Mouse (Mus musculus) midbrain, embryonic 16.5 days (tissue): ENCODE measurements around the gene Hoga1. TPM values are rescaled to one million over a fixed set of nuclear protein-coding genes. Genes with fewer than 3 reads are reported as not detected.

Source experiments
- ATAC-seq: fragments of 200-750 bp; cut with Nextera tagmentation; 2 replicates; pipeline ENCODE4 v1.8.0; 2017; ENCODE audit warnings: moderate TSS enrichment
- H3K27ac ChIP-seq: fragments of 300-500 bp; sonication (generic); 2 replicates; pipeline ENCODE4 v1.5.1; 2014; ENCODE audit warnings: mild to moderate bottlenecking, low read length, mixed read lengths
- H3K27me3 ChIP-seq: fragments of 300-500 bp; sonication (generic); 2 replicates; pipeline ENCODE4 v1.6.1; 2014; ENCODE audit warnings: low read depth, low read length, mixed read lengths; ENCODE audit not compliant: control insufficient read depth, insufficient read depth
- H3K36me3 ChIP-seq: fragments of 300-500 bp; sonication (generic); 2 replicates; pipeline ENCODE4 v1.6.1; 2014; ENCODE audit warnings: mild to moderate bottlenecking, low read length, moderate library complexity, mixed read lengths; ENCODE audit not compliant: control insufficient read depth, insufficient read depth
- H3K4me1 ChIP-seq: fragments of 300-500 bp; sonication (generic); 2 replicates; pipeline ENCODE4 v1.6.1; 2014; ENCODE audit warnings: mild to moderate bottlenecking, low read length, mixed read lengths; ENCODE audit not compliant: control insufficient read depth, insufficient read depth
- H3K4me2 ChIP-seq: fragments of 300-500 bp; sonication (generic); 2 replicates; pipeline ENCODE4 v1.6.1; 2014; ENCODE audit warnings: mild to moderate bottlenecking, low read length, mixed read lengths
- H3K4me3 ChIP-seq: fragments of 300-500 bp; sonication (generic); 2 replicates; pipeline ENCODE4 v1.5.1; 2014; ENCODE audit warnings: low read depth, mild to moderate bottlenecking, low read length, moderate library complexity, mixed read lengths
- H3K9ac ChIP-seq: fragments of 300-500 bp; sonication (generic); 2 replicates; pipeline ENCODE4 v1.6.1; 2014; ENCODE audit warnings: low read depth, low read length, mixed read lengths
- H3K9me3 ChIP-seq: fragments of 300-500 bp; sonication (generic); replicated peaks from 2 replicates; pipeline ENCODE4 v1.6.1; 2014; ENCODE audit warnings: mild to moderate bottlenecking, low read length, mixed read lengths; ENCODE audit not compliant: control insufficient read depth, poor library complexity, severe bottlenecking
- WGBS: fragments of 180-500 bp; shearing (Covaris S2); extraction: QIAGEN DNeasy Blood & Tissue Kit; methylation state at CpG from one replicate; pipeline ENCODE4 v1.1.7; 2014; 5-methylcytosine and 5-hydroxymethylcytosine counted together
- polyA plus RNA-seq: library from polyadenylated mRNA; unstranded; fragments of >200 nt; fragmentation: Nextera tagmentation; extraction: Ambion mirVana; gene quantifications from 2 replicates; pipeline ENCODE4 v1.2.1, GENCODE M21; 2015

The Hoga1 gene
- polyA plus RNA-seq, 1 experiment from 2014 or later: 1.6 TPM

DNA sequence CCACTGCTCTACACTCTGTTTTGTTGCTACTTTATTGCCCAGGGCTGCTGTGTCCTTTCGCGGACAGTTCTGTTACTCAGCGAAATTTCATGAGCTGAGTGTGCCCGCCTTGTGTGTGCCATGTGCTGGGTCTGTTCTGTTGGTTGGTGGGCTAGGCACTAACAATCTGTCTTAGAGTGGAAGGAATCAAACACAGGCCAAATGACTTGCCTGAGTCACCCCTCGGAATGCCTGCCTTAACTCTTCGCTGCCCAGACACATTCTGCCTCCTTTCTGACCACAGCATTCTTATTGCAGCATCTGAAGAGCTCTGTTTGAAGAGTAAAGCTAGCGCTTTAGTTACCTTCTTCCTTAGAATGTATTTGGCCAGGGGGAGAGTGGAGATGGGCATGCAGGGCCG, 38.8 kb upstream of the Hoga1 start:
- Histone ChIP-seq H3K27ac (no peak overlapping the region), H3K9me3 (no peaks in the 10 kb centered on the region), H3K9ac (no peak overlapping the region), H3K27me3 (no peaks in the 10 kb centered on the region), H3K4me1 (no peaks in the 10 kb centered on the region), H3K4me3 (no peak overlapping the region), H3K36me3 (no peaks in the 10 kb centered on the region), H3K4me2 (no peak overlapping the region)
- WGBS: 73% methylated on average over 8 of the region's 8 CpGs
- no peak for ATAC-seq

DNA sequence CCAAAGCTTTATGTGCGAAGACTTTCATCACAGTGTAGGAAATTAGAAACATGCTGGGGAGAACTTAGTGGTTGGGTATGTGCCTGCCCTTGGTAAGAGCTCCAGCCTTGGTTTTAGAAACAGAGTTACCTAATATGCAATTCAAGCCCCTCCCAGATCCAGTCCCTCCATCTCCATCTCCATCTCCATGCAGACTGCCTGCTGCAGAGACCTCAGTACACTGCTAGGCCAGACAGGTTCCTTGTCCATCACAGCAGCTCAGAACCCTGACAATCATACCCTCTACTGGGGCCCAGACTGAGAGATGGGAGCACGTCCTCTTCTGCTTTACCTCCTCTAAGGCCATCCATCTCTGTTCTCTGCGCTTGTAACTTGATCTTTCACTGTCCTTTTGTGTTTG, 36.8 kb upstream of the Hoga1 start:
- Histone ChIP-seq H3K9me3 (no peaks in the 10 kb centered on the region), H3K9ac (no peak overlapping the region), H3K4me2 (no peak overlapping the region), H3K27me3 (no peaks in the 10 kb centered on the region), H3K4me1 (no peaks in the 10 kb centered on the region), H3K4me3 (no peak overlapping the region), H3K36me3 (no peaks in the 10 kb centered on the region), H3K27ac (no peak overlapping the region)
- no peak for ATAC-seq
- WGBS: 65% methylated on average over 3 of the region's 3 CpGs

DNA sequence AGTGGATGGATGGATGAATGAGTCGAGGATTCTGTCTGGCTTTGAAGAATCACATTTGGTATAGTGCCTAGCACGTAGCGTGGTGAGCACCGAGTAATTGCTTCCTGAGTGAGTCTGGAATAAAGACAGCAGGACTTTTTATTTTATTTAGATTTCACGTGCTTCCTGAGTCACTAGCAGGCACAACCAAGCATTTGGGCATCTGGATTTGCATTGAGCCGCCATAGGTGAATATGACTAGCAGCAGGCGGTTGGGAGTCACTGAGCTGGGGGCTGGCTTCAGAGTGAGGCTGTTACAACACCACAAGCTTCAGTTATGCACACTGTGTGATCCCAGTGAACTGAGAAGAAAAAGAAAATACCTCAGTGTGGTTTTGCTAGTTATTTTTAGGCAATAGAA, 36.3 kb upstream of the Hoga1 start:
- H3K36me3 ChIP-seq: no peaks in the 10 kb centered on the region
- no peaks in the 10 kb centered on the region for H3K4me1 ChIP-seq
- no peak overlapping the region for H3K4me2 ChIP-seq
- H3K9me3 ChIP-seq: no peaks in the 10 kb centered on the region
- WGBS: 69% methylated on average over 7 of the region's 7 CpGs
- no peak overlapping the region for H3K4me3 ChIP-seq
- no peak overlapping the region for H3K27ac ChIP-seq
- no peak for ATAC-seq
- H3K9ac ChIP-seq: no peak overlapping the region
- H3K27me3 ChIP-seq: no peaks in the 10 kb centered on the region

GRCm38 (mm10) chr19:42010436-42010835, 35.0 kb upstream of the Hoga1 start:
- Histone ChIP-seq H3K4me2 (no peak overlapping the region), H3K27ac (no peak overlapping the region), H3K36me3 (no peaks in the 10 kb centered on the region), H3K4me1 (no peaks in the 10 kb centered on the region), H3K27me3 (no peaks in the 10 kb centered on the region), H3K9me3 (no peaks in the 10 kb centered on the region), H3K4me3 (no peak overlapping the region), H3K9ac (no peak overlapping the region)
- WGBS: 39% methylated on average over 4 of the region's 4 CpGs
- no peak for ATAC-seq

GRCm38 (mm10) chr19:42011123-42011522, 34.3 kb upstream of the Hoga1 start:
- Histone ChIP-seq H3K36me3 (no peaks in the 10 kb centered on the region), H3K9me3 (no peaks in the 10 kb centered on the region), H3K4me2 (no peak overlapping the region), H3K27ac (no peak overlapping the region), H3K9ac (no peak overlapping the region), H3K4me1 (no peaks in the 10 kb centered on the region), H3K27me3 (no peaks in the 10 kb centered on the region), H3K4me3 (no peak overlapping the region)
- whole genome bisulfite sequencing: 83% methylated on average over 7 of the region's 7 CpGs
- no peak for ATAC-seq

DNA sequence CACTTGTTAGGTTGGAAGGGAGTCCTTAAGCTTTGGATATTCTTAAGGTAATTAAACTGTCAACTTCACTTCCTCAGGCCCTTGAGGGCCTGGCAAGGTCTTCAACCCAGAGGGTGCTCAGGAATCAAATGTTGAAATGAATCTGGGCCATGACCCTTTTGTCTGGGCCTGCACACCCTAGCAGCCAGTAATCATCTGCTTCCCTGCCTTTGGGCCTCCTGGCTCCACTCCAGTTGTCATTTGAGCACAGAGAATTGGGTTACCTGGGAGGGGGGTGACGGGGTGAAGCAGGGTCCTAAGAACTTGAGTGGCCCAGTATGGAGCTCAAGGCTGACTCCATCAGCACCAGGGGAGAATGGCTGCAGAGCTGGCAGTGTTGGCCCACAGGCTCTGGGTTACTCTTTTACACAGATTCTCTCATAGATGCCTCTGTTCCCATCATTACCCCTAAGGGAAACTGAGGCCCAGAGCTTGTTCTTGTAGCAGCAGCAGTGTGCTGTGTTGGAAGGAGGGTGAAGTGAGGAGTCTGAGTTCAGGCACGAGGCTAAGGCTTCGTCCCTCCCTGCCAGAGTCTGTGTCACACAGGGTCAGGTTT, 31.1 kb upstream of the Hoga1 start:
- H3K4me3 ChIP-seq: no peak overlapping the region
- ATAC-seq: no peak
- H3K9me3 ChIP-seq: no peaks in the 10 kb centered on the region
- no peak overlapping the region for H3K4me2 ChIP-seq
- H3K27me3 ChIP-seq: no peaks in the 10 kb centered on the region
- WGBS: 76% methylated on average over 3 of the region's 3 CpGs
- no peaks in the 10 kb centered on the region for H3K4me1 ChIP-seq
- no peak overlapping the region for H3K9ac ChIP-seq
- H3K36me3 ChIP-seq: no peaks in the 10 kb centered on the region
- no peak overlapping the region for H3K27ac ChIP-seq

DNA sequence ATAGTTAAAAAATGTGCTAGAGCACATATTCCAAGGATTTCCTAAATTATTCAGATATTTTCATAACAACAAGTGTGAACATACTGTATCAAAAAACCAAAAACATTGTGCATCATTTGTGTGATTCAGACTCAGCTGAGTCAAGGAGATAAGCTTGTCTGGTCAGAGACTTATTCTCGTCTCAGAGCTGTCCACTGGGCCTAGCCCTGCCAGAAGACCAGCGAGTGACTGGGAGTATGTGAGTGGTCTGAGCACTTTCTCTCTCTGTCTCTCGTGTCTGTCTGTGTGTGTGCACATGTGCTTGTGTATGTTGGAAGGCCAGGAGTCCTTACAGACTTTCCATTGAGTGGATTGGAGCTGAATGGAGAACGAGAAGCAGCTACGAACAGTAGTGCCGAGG, 30.4 kb upstream of the Hoga1 start:
- no peaks in the 10 kb centered on the region for H3K4me1 ChIP-seq
- WGBS: 79% methylated on average over 6 of the region's 6 CpGs
- no peak overlapping the region for H3K9ac ChIP-seq
- H3K27me3 ChIP-seq: no peaks in the 10 kb centered on the region
- H3K4me3 ChIP-seq: no peak overlapping the region
- no peak overlapping the region for H3K27ac ChIP-seq
- no peak for ATAC-seq
- H3K4me2 ChIP-seq: no peak overlapping the region
- H3K36me3 ChIP-seq: no peaks in the 10 kb centered on the region
- H3K9me3 ChIP-seq: no peaks in the 10 kb centered on the region

- Histone ChIP-seq H3K9me3 (no peaks in the 10 kb centered on the region), H3K27ac (0 out of 2 replicates have a peak overlapping the region, but pooled peaks have one; percentile 28), H3K4me3 (no peak overlapping the region), H3K4me2 (no peak overlapping the region), H3K9ac (no peak overlapping the region), H3K36me3 (no peaks in the 10 kb centered on the region), H3K4me1 (no peaks in the 10 kb centered on the region), H3K27me3 (no peaks in the 10 kb centered on the region)
- WGBS: 70% methylated on average over 4 of the region's 4 CpGs
- ATAC-seq: no peak
Observed at GRCm38 (mm10) chr19:42016251-42016650, 29.2 kb upstream of the Hoga1 start.

DNA sequence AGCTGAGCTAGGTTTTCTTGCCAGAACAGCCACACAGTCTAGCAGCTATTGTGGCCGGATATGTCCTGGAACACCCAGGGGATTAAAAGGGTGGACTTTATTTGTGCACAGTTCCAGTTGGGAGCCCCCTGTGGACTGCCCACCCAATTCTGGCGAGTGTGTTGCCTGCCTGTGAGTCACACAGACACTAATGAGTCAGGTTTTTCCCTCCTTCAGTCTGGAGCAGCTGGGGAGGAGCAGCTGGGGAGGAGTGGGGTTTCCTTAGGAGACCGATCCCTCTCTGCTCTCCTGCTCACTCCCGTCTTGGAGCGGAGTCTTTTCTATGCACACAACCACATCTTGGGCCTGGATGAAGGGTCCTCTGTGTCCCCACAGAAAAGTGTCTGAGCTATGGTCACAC, 28.6 kb upstream of the Hoga1 start:
- no peaks in the 10 kb centered on the region for H3K27me3 ChIP-seq

More for the DNA sequence above, 28.6 kb upstream of the Hoga1 start:
- no peak overlapping the region for H3K9ac ChIP-seq
- H3K36me3 ChIP-seq: no peaks in the 10 kb centered on the region
- no peak overlapping the region for H3K4me3 ChIP-seq
- no peak overlapping the region for H3K4me2 ChIP-seq
- no peaks in the 10 kb centered on the region for H3K4me1 ChIP-seq
- peak overlapping the region; percentile 5; the same call in 1 of the 2 replicates for H3K27ac ChIP-seq
- 60% methylated on average over 5 of the region's 5 CpGs for WGBS
- H3K9me3 ChIP-seq: no peaks in the 10 kb centered on the region
- no peak for ATAC-seq
